Mouse (Mus musculus) large intestine, adult 2 months (tissue): ENCODE results near the gene Gpr161. TPM values are rescaled to one million over a fixed set of nuclear protein-coding genes. Genes with fewer than 3 reads are reported as not detected.
"Not testable (repeated sequence)": the region's sequence is repeated elsewhere in the genome, so short reads cannot be mapped to it uniquely, and the experiment has no call there.

Experiments used
- DNase-seq: peaks from one replicate; pipeline ENCODE4 v3.0.0-alpha.2; 2012; ENCODE audit warnings: low read depth, low spot score
- WGBS: fragments of 180-500 bp; shearing (Covaris S2); methylation state at CpG from one replicate; pipeline ENCODE4 v1.1.7; 2018; 5-methylcytosine and 5-hydroxymethylcytosine counted together
- polyA plus RNA-seq: library from polyadenylated mRNA; depleted of rRNA; stranded (reverse); fragments of >200 nt; gene quantifications from 2 replicates; pipeline ENCODE4 v1.2.3, GENCODE M21; 2012

The Gpr161 gene
- polyA plus RNA-seq, 1 experiment, result 1.2 TPM

DNA sequence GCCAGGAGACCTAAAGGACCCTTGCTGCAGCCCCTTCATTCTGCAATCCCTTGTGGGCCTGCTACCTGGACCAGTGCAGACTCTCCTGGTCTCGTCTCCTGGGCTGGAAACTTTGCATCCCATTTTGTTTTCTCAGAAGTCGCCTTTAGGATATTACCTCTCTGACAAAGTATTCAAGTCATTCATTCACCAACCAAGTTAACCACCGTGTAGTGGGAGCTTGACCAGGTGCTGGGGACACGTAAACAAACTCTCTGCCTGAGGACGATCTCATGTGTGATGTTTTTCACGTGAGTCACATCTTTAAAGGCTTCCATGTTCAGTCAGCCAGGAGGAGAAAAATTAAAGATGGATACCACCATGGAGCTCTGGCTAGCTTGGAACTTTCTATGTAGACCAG lies 7.6 kb downstream of the Gpr161 start:
- 59% methylated on average over 6 of the region's 6 CpGs for WGBS
- no peak for DNase-seq

DNA sequence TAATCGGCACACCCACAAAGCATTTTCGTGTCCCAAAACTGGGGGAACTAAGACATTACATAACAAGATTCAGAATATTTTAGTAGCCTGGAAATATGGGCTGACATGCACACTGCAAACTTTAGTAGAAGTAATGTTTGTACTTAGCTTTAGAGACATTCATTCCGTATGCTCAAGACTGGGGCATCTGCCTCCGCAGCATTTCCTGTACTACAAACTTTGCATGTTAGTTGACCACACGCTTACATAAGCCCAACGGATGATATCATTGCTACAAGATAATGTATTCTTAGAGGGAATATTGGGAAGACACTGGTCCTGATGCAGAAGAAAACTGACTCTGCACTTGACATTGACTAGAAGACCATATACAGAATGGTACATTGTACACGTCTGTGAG lies 8.8 kb downstream of the Gpr161 start:
- no peak for DNase-seq
- 81% methylated on average over 7 of the region's 7 CpGs for WGBS

DNA sequence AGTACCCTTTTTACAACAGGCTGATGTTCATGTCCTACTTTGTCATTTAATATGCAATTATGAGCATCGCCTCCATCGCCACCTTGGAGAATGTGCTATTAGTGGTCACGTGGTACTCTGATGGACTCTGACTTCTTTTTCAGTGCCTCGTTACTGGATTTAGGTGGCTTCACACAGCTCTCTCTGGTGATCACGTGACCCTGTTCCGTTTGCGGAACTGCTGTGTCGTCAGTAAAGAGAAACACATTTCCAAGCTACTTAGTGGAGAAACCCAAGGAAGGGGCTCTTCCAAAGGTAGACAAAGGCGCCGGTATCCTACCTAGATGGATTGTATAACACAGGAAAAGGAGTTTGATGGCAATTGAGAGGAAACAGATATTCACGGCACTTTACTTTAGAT lies 12.6 kb downstream of the Gpr161 start:
- no peak for DNase-seq
- 86% methylated on average over 11 of the region's 11 CpGs for WGBS

DNA sequence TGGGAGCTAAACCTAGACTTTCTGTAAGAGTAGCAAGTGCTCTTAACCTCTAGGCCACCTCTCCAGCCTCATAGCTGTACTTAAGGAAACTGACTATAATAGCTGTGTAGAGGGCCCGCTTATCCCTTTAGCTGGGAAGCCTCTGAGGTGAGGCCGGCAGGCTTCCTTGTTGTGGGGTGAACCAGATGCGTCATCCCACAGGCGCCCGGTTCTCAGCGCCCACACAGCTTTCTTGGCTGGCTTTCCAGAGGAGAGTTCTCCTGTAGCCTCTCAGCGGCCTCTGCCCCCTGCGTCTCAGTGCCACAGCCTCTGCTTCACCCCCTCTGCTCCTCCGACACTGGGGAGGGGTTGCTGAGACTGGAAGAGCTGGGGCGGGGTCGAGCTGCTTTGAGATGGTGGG lies 20.8 kb downstream of the Gpr161 start:
- DNase-seq, result no peak
- 73% methylated on average over 11 of the region's 11 CpGs for WGBS

DNA sequence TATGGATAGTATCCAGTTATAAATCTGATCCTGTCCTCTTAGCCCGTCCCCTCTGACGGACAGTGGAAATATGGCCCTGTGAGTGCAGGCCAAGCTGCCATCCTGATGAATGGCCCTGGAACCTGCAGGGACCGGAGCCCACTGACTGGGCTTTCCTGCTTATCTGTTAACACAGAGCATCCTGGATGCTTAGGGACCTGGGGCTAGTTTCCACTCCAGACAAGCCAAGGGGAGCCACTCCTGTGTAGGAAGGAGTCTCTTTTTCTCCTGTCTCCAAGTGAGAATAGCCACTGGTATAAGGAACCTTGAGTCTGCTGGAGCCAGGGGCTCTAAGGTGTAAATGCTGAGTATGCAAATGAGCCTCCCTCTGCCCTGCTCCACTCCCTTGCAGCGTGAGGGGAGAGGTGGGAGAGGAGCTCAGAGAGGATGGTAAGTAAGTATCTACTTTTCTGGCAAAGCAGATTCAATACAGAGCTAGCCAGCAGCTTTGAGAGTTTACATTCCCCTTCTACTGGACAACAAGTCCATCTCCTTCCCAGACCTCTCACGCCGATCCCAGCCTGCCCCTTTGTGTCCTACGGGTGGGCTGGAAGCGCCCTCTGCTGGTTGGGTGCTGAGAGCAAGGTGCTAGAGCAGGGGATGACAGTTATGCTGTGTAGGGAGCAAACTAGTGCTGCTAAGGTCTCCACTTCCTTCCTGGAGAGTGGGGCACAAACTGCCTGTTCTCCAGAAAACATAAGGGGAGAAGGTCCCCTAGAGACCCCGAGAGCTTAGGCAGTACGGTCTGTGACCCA lies 24.7 kb downstream of the Gpr161 start:
- WGBS, result 40% methylated on average over 10 of the region's 10 CpGs
- DNase-seq, result peak; percentile 31

DNA sequence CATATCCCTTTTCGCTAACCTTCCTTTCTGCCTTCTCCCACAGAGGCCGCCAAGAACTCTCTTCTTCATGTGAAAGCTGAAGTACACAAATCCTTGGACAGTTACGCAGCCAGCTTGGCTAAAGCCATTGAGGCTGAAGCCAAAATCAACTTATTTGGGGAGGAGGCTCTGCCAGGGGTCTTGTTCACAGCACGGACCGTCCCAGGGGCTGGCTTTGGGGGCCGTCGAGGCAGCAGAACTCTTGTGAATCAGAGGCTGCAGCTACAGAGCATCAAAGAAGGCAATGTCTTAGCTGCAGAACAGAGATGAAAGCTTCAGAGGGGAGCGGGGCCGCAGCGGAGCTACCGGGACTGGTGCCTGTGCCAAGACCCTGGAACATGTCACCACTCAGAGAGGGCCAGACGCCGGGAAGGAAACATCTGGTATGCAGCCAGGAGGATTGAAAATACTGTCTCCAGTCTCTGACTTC lies 25.8 kb downstream of the Gpr161 start:
- WGBS, result 78% methylated on average over 13 of the region's 13 CpGs
- no peak for DNase-seq

DNA sequence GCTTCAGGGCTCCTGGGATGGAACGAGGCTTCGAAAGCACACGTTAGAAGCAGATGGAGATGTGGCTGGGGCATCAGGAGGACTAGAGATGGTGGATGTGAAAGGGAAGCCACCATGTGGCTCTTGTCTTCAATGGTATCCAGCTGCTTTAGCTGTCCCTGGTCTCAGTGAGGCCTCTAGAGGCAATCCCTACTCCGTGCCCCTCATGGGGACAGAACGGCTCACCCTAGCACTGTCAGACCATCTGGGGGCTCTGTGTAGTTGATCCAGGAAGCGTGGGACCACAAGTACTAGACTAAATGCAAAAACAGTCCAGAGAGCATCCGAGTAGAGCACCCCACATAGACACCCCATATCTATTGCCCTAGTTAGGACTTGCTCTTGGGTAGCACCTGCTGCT lies 26.3 kb downstream of the Gpr161 start:
- WGBS, result 83% methylated on average over 7 of the region's 7 CpGs

DNA sequence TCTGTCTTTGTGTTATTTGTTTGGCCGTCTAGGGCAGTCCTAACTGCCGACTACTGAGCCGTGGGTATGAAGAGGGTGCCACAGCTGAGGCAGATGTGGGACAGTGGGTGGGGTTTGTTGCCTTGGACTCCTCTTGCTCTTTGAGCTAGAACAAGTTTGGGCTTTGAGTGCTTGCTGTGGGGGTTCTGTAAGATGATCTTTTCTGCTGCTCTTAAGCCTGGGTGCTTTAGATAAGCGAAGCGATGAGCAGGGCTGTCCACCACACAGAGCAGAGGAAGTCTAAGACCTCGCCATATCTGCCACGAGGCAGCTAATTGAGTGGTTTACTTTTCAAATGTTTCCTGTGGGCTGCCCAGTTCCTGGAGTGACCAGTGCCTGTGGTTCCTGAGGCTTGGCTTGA lies 27.3 kb downstream of the Gpr161 start:
- 49% methylated on average over 7 of the region's 7 CpGs for WGBS
- no peak for DNase-seq

More for the DNA sequence above, 26.3 kb downstream of the Gpr161 start:
- DNase-seq, result no peak

DNA sequence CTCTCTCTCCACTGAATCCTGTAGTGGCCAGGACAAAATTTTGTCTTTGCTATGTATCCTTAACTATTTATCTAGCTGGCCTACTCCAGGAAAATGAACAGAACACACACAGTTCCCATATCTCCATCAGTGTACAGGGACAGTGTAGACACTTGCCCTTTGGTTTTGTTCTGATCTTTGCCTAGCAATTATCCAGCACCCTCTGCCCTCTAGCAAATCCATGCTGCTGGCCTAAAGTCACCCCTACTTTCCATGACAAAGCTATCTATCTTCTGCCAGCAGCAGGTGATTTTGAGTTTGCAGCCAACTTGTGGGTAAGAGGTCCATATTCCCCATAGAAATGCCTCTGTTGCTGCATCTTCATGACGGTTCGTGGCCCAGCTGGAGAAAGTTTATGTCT lies 31.8 kb downstream of the Gpr161 start:
- no peak for DNase-seq
- WGBS, result 82% methylated on average over 2 of the region's 2 CpGs

DNA sequence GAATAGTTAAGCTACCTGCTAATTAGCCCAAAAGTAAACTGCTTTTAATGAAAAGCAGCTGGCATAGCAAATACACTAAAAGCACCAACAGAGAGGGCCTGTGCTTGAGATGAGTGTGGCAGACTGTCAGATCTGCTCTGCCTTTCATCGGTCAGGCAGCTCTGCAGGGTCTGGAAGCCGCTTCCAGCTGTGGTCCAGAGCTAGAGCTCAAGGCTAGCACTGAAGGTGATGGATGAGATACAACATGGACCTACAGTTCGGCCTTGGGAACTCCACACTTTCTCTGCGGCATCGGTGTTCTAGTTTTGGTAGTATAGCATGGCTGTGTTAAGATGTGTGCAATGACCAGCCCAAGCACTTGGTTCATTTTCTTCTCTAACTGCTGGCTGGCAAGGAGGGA lies 32.2 kb downstream of the Gpr161 start:
- 89% methylated on average over 5 of the region's 5 CpGs for WGBS
- DNase-seq, result no peak

DNA sequence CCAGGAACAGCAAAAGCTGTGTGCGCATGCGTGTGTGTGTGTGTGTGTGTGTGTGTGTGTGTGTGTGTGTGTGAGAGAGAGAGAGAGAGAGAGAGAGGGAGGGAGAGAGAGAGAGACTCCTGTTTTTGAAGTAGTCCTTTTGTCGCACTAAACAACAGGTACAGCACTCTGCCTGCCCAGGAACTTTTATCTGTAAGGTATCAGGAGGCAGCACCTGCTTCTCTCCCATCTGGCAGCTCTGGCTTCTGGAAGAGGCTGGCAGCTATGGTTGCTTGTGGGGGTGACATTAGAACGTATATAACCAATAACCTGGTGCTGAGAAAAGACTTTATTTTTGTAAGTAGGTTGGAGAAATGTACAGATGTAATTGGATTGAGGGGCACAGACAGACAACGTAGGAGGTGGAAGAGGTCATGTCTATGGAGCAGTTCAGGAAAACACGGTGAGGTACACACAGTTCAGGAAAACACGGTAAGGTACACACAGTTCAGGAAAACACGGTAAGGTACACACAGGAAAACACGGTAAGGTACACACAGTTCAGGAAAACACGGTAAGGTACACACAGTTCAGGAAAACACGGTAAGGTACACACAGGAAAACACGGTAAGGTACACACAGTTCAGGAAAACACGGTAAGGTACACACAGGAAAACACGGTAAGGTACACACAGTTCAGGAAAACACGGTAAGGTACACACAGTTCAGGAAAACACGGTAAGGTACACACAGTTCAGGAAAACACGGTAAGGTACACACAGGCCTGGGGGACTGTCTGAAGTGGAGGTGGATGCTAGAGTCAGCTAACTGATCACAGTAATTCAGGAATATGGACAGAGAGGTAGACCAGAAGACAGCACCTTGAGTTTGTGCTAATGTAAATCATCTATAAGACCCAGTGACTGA lies 33.0 kb downstream of the Gpr161 start:
- 95% methylated on average over 17 of the region's 17 CpGs for WGBS
- DNase-seq, result not testable (repeated sequence)

DNA sequence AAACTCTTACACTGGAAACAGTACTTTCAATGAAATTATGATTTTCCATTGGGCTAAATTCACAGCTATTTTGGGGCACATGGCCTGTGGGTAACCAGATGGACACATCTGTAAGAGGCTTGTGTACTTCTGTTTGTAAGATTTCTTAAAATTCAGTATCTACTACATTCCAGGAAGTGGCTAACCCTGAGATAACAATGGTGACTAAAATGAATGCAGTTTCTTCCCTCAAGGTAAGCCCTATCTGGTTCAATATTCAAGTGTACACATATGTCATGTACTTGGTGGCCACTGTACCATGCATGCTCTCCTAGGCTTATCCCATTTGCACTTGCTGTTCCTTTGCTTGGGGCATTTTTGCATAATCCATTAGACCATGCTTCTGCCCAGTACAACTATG lies 35.3 kb downstream of the Gpr161 start:
- no peak for DNase-seq

DNA sequence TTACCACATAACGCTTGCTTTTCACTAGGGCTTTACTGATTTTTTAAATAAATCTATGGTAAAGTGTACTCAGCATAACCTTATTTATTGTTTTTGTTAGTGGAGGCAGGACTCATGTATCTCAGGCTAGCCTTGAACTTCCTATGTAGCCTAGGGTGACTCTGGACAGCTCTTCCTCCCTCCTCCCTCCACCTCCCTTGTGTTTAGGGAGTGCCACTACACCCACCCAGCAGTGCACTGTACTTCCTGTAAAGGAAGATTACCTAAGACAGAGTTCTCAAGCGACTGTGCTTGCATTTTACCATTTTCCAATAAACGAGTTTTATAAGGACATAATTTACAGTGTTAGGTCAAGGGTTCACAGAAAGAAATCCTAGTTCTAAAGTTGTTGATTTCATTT lies 37.2 kb downstream of the Gpr161 start:
- WGBS, result 50% methylated on average over 3 of the region's 3 CpGs
- DNase-seq, result peak; percentile 33

DNA sequence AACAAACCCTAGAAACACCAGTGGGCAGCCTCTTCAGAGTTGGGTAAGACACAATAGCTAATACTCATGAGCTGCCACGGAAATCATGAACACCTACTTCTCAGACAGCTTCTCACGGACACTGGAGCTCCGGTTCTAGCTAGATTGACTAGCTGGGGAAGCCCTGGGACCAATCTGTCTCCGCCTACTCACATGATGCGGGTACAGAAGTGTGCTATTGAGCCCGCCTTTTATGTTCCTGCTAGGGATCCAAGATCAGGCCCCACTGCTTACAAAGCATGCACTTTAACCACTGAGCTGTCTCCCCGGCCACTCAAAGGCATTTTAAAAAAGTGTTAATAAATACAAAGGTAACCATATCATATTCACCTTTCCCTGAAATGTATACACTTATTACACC lies 46.5 kb downstream of the Gpr161 start:
- no peak for DNase-seq
- WGBS, result 69% methylated on average over 7 of the region's 7 CpGs

DNA sequence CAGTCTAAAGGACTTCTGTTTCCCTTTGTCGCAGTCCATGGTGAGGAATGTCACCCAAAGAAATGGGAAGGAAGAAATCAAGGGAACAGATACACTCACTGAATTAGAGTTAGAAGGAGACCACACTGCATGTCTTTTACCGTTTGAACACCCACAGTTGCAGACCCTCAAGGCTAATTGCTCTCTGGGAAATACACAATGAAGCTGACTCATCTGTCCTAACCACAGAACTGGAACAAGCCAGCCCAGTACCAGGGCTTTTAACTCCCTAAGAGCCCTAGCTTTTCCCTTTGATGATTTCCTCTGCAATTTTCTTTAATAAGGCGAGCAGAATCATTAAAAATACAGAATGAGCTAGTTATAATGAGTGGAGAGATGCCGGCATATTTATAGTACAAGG lies 48.9 kb downstream of the Gpr161 start:
- WGBS, result 73% methylated on average over 4 of the region's 4 CpGs
- no peak for DNase-seq

DNA sequence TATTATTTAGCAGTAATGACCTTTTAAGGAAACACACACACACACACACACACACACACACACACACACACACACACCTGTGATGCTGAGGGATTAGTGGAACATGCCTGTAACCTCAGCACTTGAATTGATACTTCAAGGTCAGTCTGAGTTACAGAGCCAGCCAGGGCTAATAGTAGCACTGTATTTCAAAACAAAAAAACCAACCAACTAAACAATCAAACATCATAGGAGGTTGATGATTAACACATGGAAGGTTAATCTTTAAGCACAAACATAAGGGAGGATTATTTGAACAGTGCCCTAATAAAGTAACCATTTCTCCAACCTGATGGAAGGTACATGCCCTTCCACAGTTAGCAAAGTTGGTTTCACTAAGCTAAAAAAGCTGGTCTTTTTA lies 53.0 kb downstream of the Gpr161 start:
- DNase-seq, result peak; percentile 60

DNA sequence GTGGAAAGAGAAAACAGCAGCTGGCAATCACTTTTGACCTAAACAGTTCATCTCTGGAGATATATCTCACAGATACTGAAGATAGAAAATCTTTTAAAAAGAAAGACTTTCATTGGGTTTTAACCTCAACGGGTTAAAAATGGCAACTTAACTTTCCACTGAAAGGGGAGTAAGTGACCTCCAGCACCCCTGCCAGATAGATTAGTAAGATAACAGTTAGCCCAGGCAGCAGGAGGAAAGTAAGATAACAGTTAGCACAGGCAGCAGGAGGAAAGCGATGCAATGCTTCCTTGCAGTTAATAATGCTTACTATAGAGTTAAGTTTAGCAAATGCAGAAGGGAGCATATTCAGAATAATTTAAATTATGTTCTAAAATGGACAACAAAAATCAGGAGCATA lies 60.8 kb downstream of the Gpr161 start:
- 55% methylated on average over 2 of the region's 2 CpGs for WGBS
- DNase-seq, result no peak

DNA sequence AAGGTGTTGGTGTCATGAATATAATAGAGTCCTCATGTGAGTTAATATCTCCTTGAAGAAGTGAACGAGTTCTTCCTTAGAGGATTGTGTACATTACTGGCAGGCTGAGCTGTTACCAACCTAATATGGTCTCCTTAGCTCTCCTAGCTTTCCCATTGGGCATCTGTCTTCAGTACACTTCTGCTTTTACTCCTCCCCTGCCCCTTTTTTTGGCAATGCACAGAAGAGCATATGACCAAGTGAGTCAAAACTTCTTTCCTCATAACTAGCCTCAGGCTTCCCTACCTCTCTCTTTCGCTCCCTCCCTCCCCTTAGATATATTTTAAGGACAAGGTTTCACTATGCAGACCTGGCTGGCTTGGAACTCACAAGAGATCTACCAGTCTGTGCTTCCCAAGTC lies 67.7 kb downstream of the Gpr161 start:
- WGBS, result 61% methylated on average over 2 of the region's 2 CpGs
- DNase-seq, result no peak

DNA sequence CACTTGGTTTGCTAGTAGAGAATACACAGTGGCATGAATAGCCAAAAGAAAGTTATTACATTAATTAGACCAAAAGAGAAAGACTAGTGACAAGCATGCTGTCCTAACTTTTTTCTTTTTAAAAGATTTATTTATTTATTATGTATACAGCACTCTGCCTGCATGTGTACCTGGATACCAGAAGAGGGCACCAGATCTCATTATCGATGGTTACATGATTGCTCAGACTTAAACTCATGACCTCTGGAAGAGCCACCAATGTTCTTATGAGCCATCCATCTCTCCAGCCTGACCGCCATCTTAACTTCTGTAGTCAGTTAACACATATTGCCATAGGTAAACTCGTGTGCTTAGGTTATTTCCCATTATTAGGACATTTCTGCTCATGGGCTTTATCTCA lies 69.5 kb downstream of the Gpr161 start:
- WGBS, result 94% methylated on average over 3 of the region's 3 CpGs
- no peak for DNase-seq

DNA sequence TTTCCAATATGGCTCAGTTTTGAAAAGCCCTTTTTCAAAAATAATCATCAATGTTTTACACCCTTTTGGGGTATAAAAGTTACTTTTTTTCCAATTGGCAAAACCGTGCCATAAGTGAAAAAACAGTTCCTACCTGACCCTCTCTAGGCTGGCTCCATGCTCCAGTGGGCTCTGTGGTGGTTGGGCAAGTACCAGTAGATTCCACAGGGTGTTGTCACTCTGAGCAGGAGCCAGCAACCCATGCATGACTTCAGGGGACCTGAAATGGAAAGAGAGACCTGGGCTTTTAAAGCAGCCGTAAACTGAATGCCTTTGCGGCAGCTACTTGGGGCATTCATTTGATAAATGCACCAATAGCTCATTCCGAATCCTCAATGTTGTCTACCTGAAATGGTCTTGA lies 75.4 kb downstream of the Gpr161 start:
- 94% methylated on average over 4 of the region's 4 CpGs for WGBS
- DNase-seq, result no peak

DNA sequence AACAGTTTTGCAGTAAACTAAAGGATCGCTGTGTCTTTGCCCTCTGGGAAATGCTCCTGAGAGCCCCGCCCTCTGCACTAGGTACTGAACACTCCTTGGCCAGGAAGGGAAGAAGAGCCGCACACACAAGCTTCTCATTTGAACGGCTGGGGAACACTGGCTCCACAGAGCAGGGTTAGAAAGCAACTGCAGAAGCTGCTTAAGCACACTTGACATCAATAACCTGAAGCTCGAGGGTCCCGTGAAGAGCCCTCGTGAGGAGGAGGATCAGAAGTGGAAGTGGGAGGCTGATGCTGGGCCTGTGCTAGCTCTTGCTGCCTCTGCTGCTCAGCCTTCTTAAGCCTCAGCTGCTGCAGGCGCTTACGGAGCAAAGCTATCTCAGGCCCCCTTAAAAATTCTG lies 78.2 kb downstream of the Gpr161 start:
- WGBS, result 50% methylated on average over 9 of the region's 9 CpGs
- DNase-seq, result no peak
